Mouse (Mus musculus): ENCODE measurements at regions not wholly inside any gene's neighbourhood (a gene's known extent, or its start where the extent isn't known, plus 50 kb on each side); places are given as distances from the start of the nearest gene placed in this dataset.
A peak's percentile ranks its signal among the peaks of the same experiment; 100 is the strongest.

GRCm38 (mm10) chr13:118513961-118514360 is 126.9 kb upstream of the Mrps30 start:
- Histone ChIP-seq H3K4me3 (ENCODE audit: low read depth, low read length) (no peak overlapping the region), H3K4me1 (ENCODE audit: control insufficient read depth, insufficient read depth, low read length) (no peaks in the 10 kb centered on the region), H3K27ac (ENCODE audit: low read depth, low read length) (no peak overlapping the region), H3K36me3 (ENCODE audit: control insufficient read depth, insufficient read depth, low read length) (no peaks in the 10 kb centered on the region), H3K9ac (ENCODE audit: low read length) (no peak overlapping the region), H3K9me3 (replicated peaks; ENCODE audit: control insufficient read depth, low read length) (no peaks in the 10 kb centered on the region), H3K4me2 (ENCODE audit: low read length) (no peak overlapping the region), H3K27me3 (replicated peaks; ENCODE audit: control insufficient read depth, insufficient read depth, low read length) (no peaks in the 10 kb centered on the region)
- WGBS, result 87% methylated on average over 2 of the region's 2 CpGs
- DNase-seq (ENCODE audit: low spot score) (no peak), ATAC-seq (no peak)

- Histone ChIP-seq H3K27me3 (replicated peaks; ENCODE audit: control insufficient read depth, insufficient read depth, low read length) (no peaks in the 10 kb centered on the region), H3K4me3 (ENCODE audit: low read depth, low read length) (no peak overlapping the region), H3K9ac (ENCODE audit: low read length) (no peak overlapping the region), H3K4me1 (ENCODE audit: control insufficient read depth, insufficient read depth, low read length) (no peaks in the 10 kb centered on the region), H3K27ac (ENCODE audit: low read depth, low read length) (no peak overlapping the region), H3K36me3 (ENCODE audit: control insufficient read depth, insufficient read depth, low read length) (no peaks in the 10 kb centered on the region), H3K9me3 (replicated peaks; ENCODE audit: control insufficient read depth, low read length) (no peaks in the 10 kb centered on the region), H3K4me2 (ENCODE audit: low read length) (no peak overlapping the region)
- ATAC-seq, result no peak
- no peak for DNase-seq (ENCODE audit: low spot score)
- 82% methylated on average over 4 of the region's 4 CpGs for WGBS
Measured at GRCm38 (mm10) chr13:118506136-118506535, 119.1 kb upstream of the Mrps30 start.

GRCm38 (mm10) chr13:118490610-118491009 is 103.6 kb upstream of the Mrps30 start:
- Histone ChIP-seq H3K27me3 (replicated peaks; ENCODE audit: control insufficient read depth, insufficient read depth, low read length) (no peaks in the 10 kb centered on the region), H3K9ac (ENCODE audit: low read length) (no peak overlapping the region), H3K36me3 (ENCODE audit: control insufficient read depth, insufficient read depth, low read length) (no peaks in the 10 kb centered on the region), H3K4me3 (ENCODE audit: low read depth, low read length) (no peak overlapping the region), H3K4me1 (ENCODE audit: control insufficient read depth, insufficient read depth, low read length) (no peaks in the 10 kb centered on the region), H3K27ac (ENCODE audit: low read depth, low read length) (no peak overlapping the region), H3K4me2 (ENCODE audit: low read length) (no peak overlapping the region), H3K9me3 (replicated peaks; ENCODE audit: control insufficient read depth, low read length) (no peaks in the 10 kb centered on the region)
- 69% methylated on average over 3 of the region's 3 CpGs for WGBS
- ATAC-seq (no peak), DNase-seq (ENCODE audit: low spot score) (no peak)

- 74% methylated on average over 8 of the region's 8 CpGs for WGBS
- Histone ChIP-seq H3K27me3 (replicated peaks; ENCODE audit: control insufficient read depth, insufficient read depth, low read length) (no peaks in the 10 kb centered on the region), H3K4me3 (ENCODE audit: low read depth, low read length) (no peak overlapping the region), H3K9me3 (replicated peaks; ENCODE audit: control insufficient read depth, low read length) (no peaks in the 10 kb centered on the region), H3K36me3 (ENCODE audit: control insufficient read depth, insufficient read depth, low read length) (no peaks in the 10 kb centered on the region), H3K27ac (ENCODE audit: low read depth, low read length) (no peak overlapping the region), H3K4me2 (ENCODE audit: low read length) (no peak overlapping the region), H3K4me1 (ENCODE audit: control insufficient read depth, insufficient read depth, low read length) (no peaks in the 10 kb centered on the region), H3K9ac (ENCODE audit: low read length) (no peak overlapping the region)
- ATAC-seq (no peak), DNase-seq (ENCODE audit: low spot score) (no peak)
Measured at GRCm38 (mm10) chr13:118483031-118483430, 96.0 kb upstream of the Mrps30 start.

- Histone ChIP-seq H3K27me3 (replicated peaks; ENCODE audit: control insufficient read depth, insufficient read depth, low read length) (no peaks in the 10 kb centered on the region), H3K4me2 (ENCODE audit: low read length) (no peak overlapping the region), H3K4me3 (ENCODE audit: low read depth, low read length) (no peak overlapping the region), H3K36me3 (ENCODE audit: control insufficient read depth, insufficient read depth, low read length) (no peaks in the 10 kb centered on the region), H3K27ac (ENCODE audit: low read depth, low read length) (no peak overlapping the region), H3K4me1 (ENCODE audit: control insufficient read depth, insufficient read depth, low read length) (no peaks in the 10 kb centered on the region), H3K9ac (ENCODE audit: low read length) (no peak overlapping the region), H3K9me3 (replicated peaks; ENCODE audit: control insufficient read depth, low read length) (no peaks in the 10 kb centered on the region)
- no peak for ATAC-seq
- no peak for DNase-seq (ENCODE audit: low spot score)
- 87% methylated on average over 1 of the region's 1 CpGs for WGBS
Measured at GRCm38 (mm10) chr13:118480237-118480636, 93.2 kb upstream of the Mrps30 start.

GRCm38 (mm10) chr13:118478487-118478886 is 91.4 kb upstream of the Mrps30 start:
- Histone ChIP-seq H3K36me3 (ENCODE audit: control insufficient read depth, insufficient read depth, low read length) (no peaks in the 10 kb centered on the region), H3K27ac (ENCODE audit: low read depth, low read length) (no peak overlapping the region), H3K9me3 (replicated peaks; ENCODE audit: control insufficient read depth, low read length) (no peaks in the 10 kb centered on the region), H3K4me3 (ENCODE audit: low read depth, low read length) (no peak overlapping the region), H3K9ac (ENCODE audit: low read length) (no peak overlapping the region), H3K4me1 (ENCODE audit: control insufficient read depth, insufficient read depth, low read length) (no peaks in the 10 kb centered on the region), H3K27me3 (replicated peaks; ENCODE audit: control insufficient read depth, insufficient read depth, low read length) (no peaks in the 10 kb centered on the region), H3K4me2 (ENCODE audit: low read length) (no peak overlapping the region)
- ATAC-seq, result no peak
- 81% methylated on average over 1 of the region's 1 CpGs for WGBS
- no peak for DNase-seq (ENCODE audit: low spot score)

- Histone ChIP-seq H3K27me3 (replicated peaks; ENCODE audit: control insufficient read depth, insufficient read depth, low read length) (no peaks in the 10 kb centered on the region), H3K9me3 (replicated peaks; ENCODE audit: control insufficient read depth, low read length) (no peaks in the 10 kb centered on the region), H3K4me3 (ENCODE audit: low read depth, low read length) (no peak overlapping the region), H3K9ac (ENCODE audit: low read length) (no peak overlapping the region), H3K27ac (ENCODE audit: low read depth, low read length) (no peak overlapping the region), H3K36me3 (ENCODE audit: control insufficient read depth, insufficient read depth, low read length) (no peaks in the 10 kb centered on the region), H3K4me1 (ENCODE audit: control insufficient read depth, insufficient read depth, low read length) (no peaks in the 10 kb centered on the region), H3K4me2 (ENCODE audit: low read length) (no peak overlapping the region)
- 89% methylated on average over 7 of the region's 7 CpGs for WGBS
- ATAC-seq, result no peak
- DNase-seq (ENCODE audit: low spot score), result no peak
Measured at GRCm38 (mm10) chr13:118472578-118472977, 85.5 kb upstream of the Mrps30 start.

- H3K9me3 ChIP-seq (replicated peaks; ENCODE audit: control insufficient read depth, low read length), result no peaks in the 10 kb centered on the region
- no peak overlapping the region for H3K4me3 ChIP-seq (ENCODE audit: low read depth, low read length)
- no peak overlapping the region for H3K4me2 ChIP-seq (ENCODE audit: low read length)
- no peaks in the 10 kb centered on the region for H3K27me3 ChIP-seq (replicated peaks; ENCODE audit: control insufficient read depth, insufficient read depth, low read length)
- no peaks in the 10 kb centered on the region for H3K36me3 ChIP-seq (ENCODE audit: control insufficient read depth, insufficient read depth, low read length)
- ATAC-seq, result no peak
- H3K27ac ChIP-seq (ENCODE audit: low read depth, low read length), result no peak overlapping the region
- no peak for DNase-seq (ENCODE audit: low spot score)
- no peaks in the 10 kb centered on the region for H3K4me1 ChIP-seq (ENCODE audit: control insufficient read depth, insufficient read depth, low read length)
- no peak overlapping the region for H3K9ac ChIP-seq (ENCODE audit: low read length)
- WGBS, result 85% methylated on average over 9 of the region's 9 CpGs
Measured at GRCm38 (mm10) chr13:118459672-118460384, 72.8 kb upstream of the Mrps30 start.

GRCm38 (mm10) chr13:118448977-118449705 is 62.1 kb upstream of the Mrps30 start:
- ATAC-seq (no peak), DNase-seq (ENCODE audit: low spot score) (peak; percentile 1)
- Histone ChIP-seq H3K4me3 (ENCODE audit: low read depth, low read length) (no peak overlapping the region), H3K27me3 (replicated peaks; ENCODE audit: control insufficient read depth, insufficient read depth, low read length) (no peaks in the 10 kb centered on the region), H3K9ac (ENCODE audit: low read length) (no peak overlapping the region), H3K36me3 (ENCODE audit: control insufficient read depth, insufficient read depth, low read length) (no peaks in the 10 kb centered on the region), H3K4me1 (ENCODE audit: control insufficient read depth, insufficient read depth, low read length) (no peaks in the 10 kb centered on the region), H3K9me3 (replicated peaks; ENCODE audit: control insufficient read depth, low read length) (no peaks in the 10 kb centered on the region), H3K4me2 (ENCODE audit: low read length) (no peak overlapping the region), H3K27ac (ENCODE audit: low read depth, low read length) (no peak overlapping the region)
- WGBS, result 43% methylated on average over 6 of the region's 6 CpGs

Measured in forebrain, embryonic 14.5 days (tissue).